Mouse (Mus musculus) neutrophil, adult 5-6 weeks (primary cell): ENCODE data around the gene Zfp512. TPM values are rescaled to one million over a fixed set of nuclear protein-coding genes. Genes with fewer than 3 reads are reported as not detected.
"Not testable (repeated sequence)": the region's sequence is repeated elsewhere in the genome, so short reads cannot be mapped to it uniquely, and the experiment has no call there.

Experiments used
- ATAC-seq: fragments of 151-379, 151-347 bp; 2 replicates; pipeline ENCODE4 v1.8.0; 2017; ENCODE audit warnings: mild to moderate bottlenecking, moderate TSS enrichment; ENCODE audit not compliant: insufficient number of reproducible peaks, poor library complexity, low FRiP score, severe bottlenecking; ENCODE audit errors: extremely low read depth
- total RNA-seq: library from RNA; stranded (forward); fragments of 200-1000 nt; gene quantifications from 2 replicates; pipeline ENCODE4 v1.2.3, GENCODE M21; 2017

Zfp512 gene
- total RNA-seq, 1 experiment from 2014 or later = 42.7 TPM

DNA sequence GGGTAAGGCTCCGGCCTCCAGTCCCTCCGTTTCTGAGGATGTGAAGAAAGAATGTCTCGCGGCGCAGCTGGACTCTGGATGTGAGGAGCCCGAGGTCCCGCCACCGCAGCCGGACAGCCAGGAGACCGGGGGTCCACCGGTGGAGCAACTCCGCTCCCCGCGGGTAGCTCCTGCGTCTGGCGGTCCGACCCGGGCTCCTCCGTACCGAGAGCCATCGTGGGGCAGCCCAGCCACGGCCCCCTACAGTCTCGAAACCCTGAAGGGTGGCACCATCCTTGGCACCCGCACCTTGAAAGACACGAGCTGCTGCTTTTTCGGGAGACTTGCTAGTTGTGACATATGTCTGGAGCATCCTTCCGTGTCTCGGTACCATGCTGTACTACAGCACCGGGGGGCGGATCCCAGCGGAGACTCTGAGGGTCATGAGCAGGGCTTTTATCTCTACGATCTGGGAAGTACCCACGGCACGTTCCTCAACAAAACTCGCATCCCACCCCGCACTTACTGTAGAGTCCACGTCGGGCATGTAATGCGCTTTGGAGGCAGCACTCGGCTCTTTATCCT lies 75.0 kb downstream of the Zfp512 start:
- no peak for ATAC-seq

DNA sequence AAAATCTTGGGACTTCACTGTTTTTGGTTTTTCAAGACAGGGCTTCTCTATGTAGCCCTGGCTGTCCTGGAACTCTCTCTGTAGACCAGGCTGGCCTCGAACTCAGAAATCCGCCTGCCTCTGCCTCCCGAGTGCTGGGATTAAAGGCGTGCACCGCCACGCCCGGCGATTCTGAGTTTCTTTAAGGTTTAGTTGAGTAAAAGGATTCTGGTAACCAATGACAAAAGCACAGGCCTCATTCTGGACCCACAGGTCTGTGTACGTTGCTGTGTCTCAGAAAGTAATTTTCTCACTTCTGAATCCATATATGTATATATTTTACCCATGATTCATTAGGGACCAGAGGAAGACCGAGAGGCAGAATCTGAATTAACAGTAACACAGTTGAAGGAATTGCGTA lies 75.5 kb downstream of the Zfp512 start, which contains the start of gene Supt7l:
Gene Supt7l (minus strand): TSS at position 101 of the 400 bp plus-strand sequence.
- ATAC-seq = not testable (repeated sequence)

DNA sequence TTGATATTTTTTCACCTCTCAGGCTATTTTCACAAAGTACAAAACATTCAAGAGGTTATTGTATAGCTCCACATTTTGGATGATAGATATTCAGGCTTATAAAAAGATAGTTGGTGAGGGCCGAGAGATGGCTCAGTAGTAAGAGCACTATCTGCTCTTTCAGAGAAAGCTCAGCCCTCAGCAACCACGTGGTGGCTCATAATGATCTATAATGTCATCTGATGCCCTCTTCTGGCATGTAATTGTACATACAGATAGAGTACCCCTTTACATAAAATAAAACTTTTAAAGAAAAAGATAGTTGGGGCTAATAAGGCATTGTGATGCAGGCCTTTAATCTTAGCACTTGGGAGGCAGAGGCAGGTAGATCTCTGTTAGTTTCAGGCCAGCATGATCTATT lies 76.3 kb downstream of the Zfp512 start:
- peak; percentile 32; the same call in 1 of the 2 replicates for ATAC-seq

Other genes starting within 250 kb of the Zfp512 start
- 116 and 124 TPM in 2 replicates for gene Ppm1g, start 231.7 kb upstream of the Zfp512 start, total RNA-seq
- 249 and 258 TPM in 2 replicates for gene Nrbp1, start 211.6 kb upstream of the Zfp512 start, total RNA-seq
- gene Gm9970, start 211.2 kb upstream of the Zfp512 start, total RNA-seq = not detected in 2 replicates
- 17.8 and 18.7 TPM in 2 replicates for gene Krtcap3, start 200.7 kb upstream of the Zfp512 start, total RNA-seq
- 30.0 and 51.6 TPM in 2 replicates for gene Ift172, start 161.3 kb upstream of the Zfp512 start, total RNA-seq
- gene Fndc4, start 156.4 kb upstream of the Zfp512 start, total RNA-seq = not detected in 2 replicates
- not detected in 2 replicates for gene Gckr, start 155.0 kb upstream of the Zfp512 start, total RNA-seq
- gene 4930548H24Rik, start 33.3 kb downstream of the Zfp512 start, total RNA-seq = 0.86 and 1.2 TPM in 2 replicates
- 20.5 and 26.8 TPM in 2 replicates for gene Gpn1, start 42.3 kb downstream of the Zfp512 start, total RNA-seq
- 97.4 and 104 TPM in 2 replicates for gene Slc4a1ap, start 74.6 kb downstream of the Zfp512 start, total RNA-seq
- 15.3 and 16.2 TPM in 2 replicates for gene Supt7l, start 75.4 kb downstream of the Zfp512 start, total RNA-seq
- 244 and 247 TPM in 2 replicates for gene Mrpl33, start 144.5 kb downstream of the Zfp512 start, total RNA-seq
- gene Rbks, start 245.2 kb downstream of the Zfp512 start, total RNA-seq = 3.6 and 7.2 TPM in 2 replicates
- gene Babam2, start 245.3 kb downstream of the Zfp512 start, total RNA-seq = 43.1 and 51.3 TPM in 2 replicates